Mouse (Mus musculus) brain, embryonic 14.5 days (tissue): Measurements from ENCODE around the gene Brca1.

ENCODE experiments used
- CTCF ChIP-seq: fragments of 200-500 bp; IDR thresholded peaks from 2 replicates; pipeline ENCODE4 v1.5.1; 2012; ENCODE audit warnings: inconsistent platforms, mild to moderate bottlenecking, moderate library complexity, borderline replicate concordance; ENCODE audit not compliant: insufficient read depth, insufficient read length; ENCODE audit errors: extremely low read depth
- POLR2A ChIP-seq: fragments of 200-500 bp; IDR thresholded peaks from 2 replicates; pipeline ENCODE4 v1.6.1; 2012; ENCODE audit warnings: mild to moderate bottlenecking, inconsistent platforms, borderline replicate concordance; ENCODE audit not compliant: poor library complexity, insufficient read depth, insufficient read length, severe bottlenecking; ENCODE audit errors: extremely low read depth

DNA sequence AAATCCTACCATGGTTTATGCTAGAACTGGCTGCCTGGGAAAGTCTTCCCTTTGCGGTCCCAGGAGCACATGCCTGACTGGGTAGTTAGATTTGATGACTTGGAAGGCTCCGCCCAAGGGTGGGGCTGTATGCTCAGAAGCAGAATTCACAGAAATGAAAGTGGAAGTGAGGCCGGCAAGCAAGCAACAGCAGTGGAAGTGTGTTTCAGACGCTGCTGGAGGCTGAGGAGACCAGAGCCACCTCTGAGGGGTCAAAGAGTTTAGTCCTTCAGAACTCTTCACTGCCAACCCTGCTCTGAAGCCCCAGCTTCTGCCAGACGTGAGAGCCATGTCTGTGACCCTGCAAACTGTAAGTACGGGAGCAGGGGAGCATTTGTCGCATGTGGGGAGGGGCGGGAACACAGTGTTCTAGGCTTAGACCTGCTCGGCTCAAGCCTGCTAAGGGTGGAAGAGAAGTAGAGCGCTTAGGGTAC is 103.4 kb downstream of the Brca1 start, which contains the start of gene Ifi35:
- TF ChIP-seq CTCF (no peak), POLR2A (no peak)
